Mouse (Mus musculus): ENCODE measurements around the gene Shisa3.

Shisa3 gene

GRCm38 (mm10) chr5:67633138-67633782, 25.6 kb downstream of the Shisa3 start:
- DNase-seq (ENCODE audit: low spot score), result no peak

- DNase-seq (ENCODE audit: low spot score), result peak; percentile 26
Measured at GRCm38 (mm10) chr5:67633831-67634268, 26.2 kb downstream of the Shisa3 start.

GRCm38 (mm10) chr5:67634339-67634738, 26.7 kb downstream of the Shisa3 start:
- DNase-seq (ENCODE audit: low spot score), result no peak

- no peak for DNase-seq (ENCODE audit: low spot score)
Measured at GRCm38 (mm10) chr5:67640596-67641312, 33.1 kb downstream of the Shisa3 start.

- DNase-seq (ENCODE audit: low spot score), result no peak
Measured at GRCm38 (mm10) chr5:67641406-67642120, 33.9 kb downstream of the Shisa3 start.

- DNase-seq (ENCODE audit: low spot score), result no peak
Measured at GRCm38 (mm10) chr5:67643537-67644255, 36.0 kb downstream of the Shisa3 start.

GRCm38 (mm10) chr5:67646756-67647529, 39.3 kb downstream of the Shisa3 start:
- DNase-seq (ENCODE audit: low spot score), result no peak

GRCm38 (mm10) chr5:67647568-67647967, 39.9 kb downstream of the Shisa3 start:
- no peak for DNase-seq (ENCODE audit: low spot score)

GRCm38 (mm10) chr5:67649156-67649555, 41.5 kb downstream of the Shisa3 start:
- no peak for DNase-seq (ENCODE audit: low spot score)

- DNase-seq (ENCODE audit: low spot score), result no peak
Measured at GRCm38 (mm10) chr5:67650021-67650420, 42.3 kb downstream of the Shisa3 start.

GRCm38 (mm10) chr5:67652468-67652867, 44.8 kb downstream of the Shisa3 start:
- DNase-seq (ENCODE audit: low spot score), result no peak

GRCm38 (mm10) chr5:67653543-67653942, 45.9 kb downstream of the Shisa3 start:
- DNase-seq (ENCODE audit: low spot score), result no peak

GRCm38 (mm10) chr5:67654572-67654971, 46.9 kb downstream of the Shisa3 start:
- DNase-seq (ENCODE audit: low spot score), result no peak

- no peak for DNase-seq (ENCODE audit: low spot score)
Measured at GRCm38 (mm10) chr5:67655696-67656519, 48.2 kb downstream of the Shisa3 start.

GRCm38 (mm10) chr5:67656821-67657259, 49.2 kb downstream of the Shisa3 start:
- DNase-seq (ENCODE audit: low spot score), result no peak

- DNase-seq (ENCODE audit: low spot score), result no peak
Measured at GRCm38 (mm10) chr5:67659864-67660263, 52.2 kb downstream of the Shisa3 start.

GRCm38 (mm10) chr5:67662715-67663114, 55.0 kb downstream of the Shisa3 start:
- no peak for DNase-seq (ENCODE audit: low spot score)

GRCm38 (mm10) chr5:67669436-67669896, 61.8 kb downstream of the Shisa3 start:
- peak; percentile 49 for DNase-seq (ENCODE audit: low spot score)

GRCm38 (mm10) chr5:67670158-67670557, 62.5 kb downstream of the Shisa3 start:
- DNase-seq (ENCODE audit: low spot score), result no peak

GRCm38 (mm10) chr5:67673008-67673407, 65.3 kb downstream of the Shisa3 start:
- no peak for DNase-seq (ENCODE audit: low spot score)
